ENCODE assay signal across 12 mouse cellular contexts in the genomic region with DNA sequence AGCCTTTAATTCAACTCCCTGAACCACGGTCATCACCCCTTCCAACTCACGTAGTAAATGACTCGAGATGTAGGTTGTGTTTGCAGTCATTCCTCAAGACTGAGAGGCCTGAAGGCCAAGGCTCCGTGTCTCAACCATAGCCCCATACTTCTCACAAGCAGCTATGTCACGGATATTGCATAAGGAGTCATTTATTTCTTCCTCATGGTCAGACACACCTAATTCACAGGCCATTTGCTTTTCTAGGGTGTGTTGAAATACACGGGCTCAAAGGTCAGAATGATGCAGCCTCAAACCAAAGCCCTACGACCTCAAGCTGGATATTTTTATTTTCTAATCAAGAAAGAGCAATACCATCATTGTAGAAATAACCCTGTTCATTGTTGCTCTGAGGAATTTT.
"Had no signal": no experiment of that assay in that cellular context is flagged by ENCODE, and none has a peak within 500 bp of the region (broad histone marks: within the 10 kb centered on the region; RNA-seq: fewer than 3 reads in every experiment).

No protein-coding gene starts in this region.

- H3K27ac ChIP-seq: limb, embryonic 13.5 days; liver, embryonic 13.5 days; midbrain, embryonic 12.5 days had no signal

- ATAC-seq: midbrain, embryonic 16.5 days had no signal

- H3K4me3 ChIP-seq: limb, embryonic 13.5 days; liver, embryonic 13.5 days; midbrain, embryonic 12.5 days had no signal

- H3K36me3 ChIP-seq: limb, embryonic 13.5 days; liver, embryonic 13.5 days; midbrain, embryonic 12.5 days had no signal

- DNase-seq: kidney, adult 18-20 months; kidney, postnatal 10 days; kidney, postnatal 4 days; left cerebral cortex, postnatal 4 days; liver, embryonic 13.5 days; lung, adult 18-20 months; lung, postnatal 4 days; right cerebral cortex, postnatal 14 days; thymus, postnatal 4 days had no signal

- H3K27me3 ChIP-seq: limb, embryonic 13.5 days; liver, embryonic 13.5 days; midbrain, embryonic 12.5 days had no signal

- H3K4me2 ChIP-seq: limb, embryonic 13.5 days; liver, embryonic 13.5 days; midbrain, embryonic 12.5 days had no signal

- H3K9ac ChIP-seq: limb, embryonic 13.5 days; liver, embryonic 13.5 days; midbrain, embryonic 12.5 days had no signal

- H3K9me3 ChIP-seq: limb, embryonic 13.5 days; liver, embryonic 13.5 days; midbrain, embryonic 12.5 days had no signal
